Mouse (Mus musculus) G1E (cell line): Measurements from ENCODE around the gene Cpvl. TPM values are rescaled to one million over a fixed set of nuclear protein-coding genes. Genes with fewer than 3 reads are reported as not detected.

Source experiments
- ATAC-seq: 2 replicates; pipeline ENCODE4 v1.8.0; 2016; ENCODE audit warnings: mild to moderate bottlenecking; ENCODE audit not compliant: insufficient number of reproducible peaks, poor library complexity, low FRiP score, severe bottlenecking; ENCODE audit errors: extremely low read depth
- DNase-seq: peaks from one replicate; pipeline ENCODE4 v3.0.0; 2012; ENCODE audit warnings: low spot score
- H3K27me3 ChIP-seq: 2 replicates; pipeline ENCODE4 v1.6.1; 2012; ENCODE audit warnings: mild to moderate bottlenecking, low read length, inconsistent platforms; ENCODE audit not compliant: insufficient read depth
- H3K36me3 ChIP-seq: replicated peaks from 2 replicates; pipeline ENCODE3; 2012; ENCODE audit warnings: mild to moderate bottlenecking, inconsistent platforms
- H3K4me1 ChIP-seq: 2 replicates; pipeline ENCODE4 v1.6.1; 2012; ENCODE audit warnings: low read depth, low read length, inconsistent platforms, mixed read lengths; ENCODE audit not compliant: insufficient read depth
- H3K4me3 ChIP-seq: 2 replicates; pipeline ENCODE4 v1.5.1; 2012; ENCODE audit warnings: low read depth, mild to moderate bottlenecking, inconsistent platforms, low read length, moderate library complexity, mixed read lengths
- H3K9me3 ChIP-seq: replicated peaks from 2 replicates; pipeline ENCODE4 v1.6.1; 2012; ENCODE audit warnings: inconsistent platforms
- CTCF ChIP-seq: IDR thresholded peaks from 2 replicates; pipeline ENCODE4 v1.5.1; 2012; ENCODE audit warnings: low read depth, low read length, inconsistent platforms, mixed read lengths
- GATA1 ChIP-seq: IDR thresholded peaks from 2 replicates; pipeline ENCODE4 v1.6.1; 2012; ENCODE audit warnings: borderline replicate concordance, low read length, inconsistent platforms, mixed read lengths
- GATA2 ChIP-seq: IDR thresholded peaks from 2 replicates; pipeline ENCODE4 v1.6.1; 2012; ENCODE audit warnings: low read depth, low read length, inconsistent platforms, borderline replicate concordance
- POLR2AphosphoS5 ChIP-seq: IDR thresholded peaks from 2 replicates; pipeline ENCODE4 v1.6.1; 2012; ENCODE audit warnings: low read depth, low read length, inconsistent platforms; ENCODE audit not compliant: insufficient replicate concordance
- TAL1 ChIP-seq: conservative IDR thresholded peaks from 2 replicates; pipeline ENCODE4 v1.6.1; 2012; ENCODE audit warnings: low read depth, low read length, inconsistent platforms, mixed read lengths
- polyA plus RNA-seq: library from polyadenylated mRNA; stranded (reverse); fragments of >175 nt; gene quantifications from 2 replicates; pipeline ENCODE4 v1.2.3, GENCODE M21; 2012
- total RNA-seq, 2 experiments: library from RNA; stranded (forward) in 1 of 2; stranded (reverse) in 1 of 2; fragments of 200-1000 nt in 1 of 2; fragments of >200 nt in 1 of 2; fragmentation: Nextera tagmentation in 1 of 2; gene quantifications; 2 replicates each; pipeline ENCODE4 v1.2.3; 2014 to 2017

Gene Cpvl
- total and polyA plus RNA-seq, 3 experiments: not detected

GRCm38 (mm10) chr6:53891109-53891508, 87.4 kb downstream of the Cpvl start:
- Histone ChIP-seq H3K36me3 (no peaks in the 10 kb centered on the region), H3K27me3 (no peaks in the 10 kb centered on the region), H3K4me1 (no peaks in the 10 kb centered on the region), H3K9me3 (peaks cover 38% of the 10 kb centered on the region), H3K4me3 (no peak overlapping the region)
- TF ChIP-seq TAL1: no peak
- no peak for TF ChIP-seq GATA1
- no peak for TF ChIP-seq GATA2
- no peak for TF ChIP-seq POLR2AphosphoS5
- TF ChIP-seq CTCF: no peak
- DNase-seq (no peak), ATAC-seq (no peak)

- ATAC-seq: no peak
- H3K36me3 ChIP-seq: no peaks in the 10 kb centered on the region
- no peak for TF ChIP-seq POLR2AphosphoS5
- peaks cover 48% of the 10 kb centered on the region for H3K9me3 ChIP-seq
- H3K27me3 ChIP-seq: no peaks in the 10 kb centered on the region
- no peaks in the 10 kb centered on the region for H3K4me1 ChIP-seq
- H3K4me3 ChIP-seq: no peak overlapping the region
- DNase-seq: no peak
These were observed 93.5 kb downstream of the Cpvl start for GRCm38 (mm10) chr6:53884931-53885330.

GRCm38 (mm10) chr6:53884496-53884895, 94.0 kb downstream of the Cpvl start:
- TF ChIP-seq GATA1 (no peak), CTCF (no peak), TAL1 (no peak), POLR2AphosphoS5 (no peak), GATA2 (no peak)
- no peak for ATAC-seq

GRCm38 (mm10) chr6:53883405-53883804, 95.1 kb downstream of the Cpvl start:
- Histone ChIP-seq H3K4me1 (no peaks in the 10 kb centered on the region), H3K9me3 (peaks cover 49% of the 10 kb centered on the region), H3K36me3 (no peaks in the 10 kb centered on the region), H3K27me3 (no peaks in the 10 kb centered on the region), H3K4me3 (no peak overlapping the region)
- no peak for TF ChIP-seq POLR2AphosphoS5
- no peak for DNase-seq
- no peak for ATAC-seq

More at GRCm38 (mm10) chr6:53884496-53884895, 94.0 kb downstream of the Cpvl start:
- peaks cover 52% of the 10 kb centered on the region for H3K9me3 ChIP-seq
- no peaks in the 10 kb centered on the region for H3K36me3 ChIP-seq
- DNase-seq: no peak
- no peaks in the 10 kb centered on the region for H3K4me1 ChIP-seq
- no peaks in the 10 kb centered on the region for H3K27me3 ChIP-seq
- no peak overlapping the region for H3K4me3 ChIP-seq

- H3K9me3 ChIP-seq: peaks cover 46% of the 10 kb centered on the region
- TF ChIP-seq POLR2AphosphoS5 (no peak), GATA1 (no peak), GATA2 (no peak), CTCF (no peak), TAL1 (no peak)
- no peaks in the 10 kb centered on the region for H3K4me1 ChIP-seq
- H3K36me3 ChIP-seq: no peaks in the 10 kb centered on the region
- H3K27me3 ChIP-seq: no peaks in the 10 kb centered on the region
- ATAC-seq: no peak
- no peak for DNase-seq
- H3K4me3 ChIP-seq: no peak overlapping the region
These were observed 96.8 kb downstream of the Cpvl start for GRCm38 (mm10) chr6:53881623-53882022.

GRCm38 (mm10) chr6:53881235-53881606, 97.2 kb downstream of the Cpvl start:
- no peaks in the 10 kb centered on the region for H3K27me3 ChIP-seq
- no peak for DNase-seq
- TF ChIP-seq TAL1 (no peak), GATA1 (no peak)
- ATAC-seq: no peak
- no peak overlapping the region for H3K4me3 ChIP-seq
- no peaks in the 10 kb centered on the region for H3K4me1 ChIP-seq
- H3K9me3 ChIP-seq: peaks cover 43% of the 10 kb centered on the region
- H3K36me3 ChIP-seq: no peaks in the 10 kb centered on the region

- H3K36me3 ChIP-seq: no peaks in the 10 kb centered on the region
- H3K4me3 ChIP-seq: no peak overlapping the region
- DNase-seq: no peak
- no peak for TF ChIP-seq GATA1
- H3K27me3 ChIP-seq: no peaks in the 10 kb centered on the region
- peaks cover 42% of the 10 kb centered on the region for H3K9me3 ChIP-seq
- H3K4me1 ChIP-seq: no peaks in the 10 kb centered on the region
- no peak for ATAC-seq
These were observed 97.8 kb downstream of the Cpvl start for GRCm38 (mm10) chr6:53880530-53881234.
